Mouse (Mus musculus) C2C12 (cell line): ENCODE data around the gene Tmem209. TPM values are rescaled to one million over a fixed set of nuclear protein-coding genes. Genes with fewer than 3 reads are reported as not detected.

Source experiments
- H3K27me3 ChIP-seq: one replicate; pipeline ENCODE4 v1.6.1; 2011; ENCODE audit not compliant: control insufficient read depth, insufficient read depth, insufficient read length
- H3K36me3 ChIP-seq: one replicate; pipeline ENCODE4 v1.6.1; 2011; ENCODE audit not compliant: control insufficient read depth, insufficient read depth
- H3K4me3 ChIP-seq: one replicate; pipeline ENCODE4 v1.5.1; 2011; ENCODE audit warnings: mild to moderate bottlenecking, control low read depth; ENCODE audit not compliant: poor library complexity, insufficient read depth, severe bottlenecking
- H3K79me2 ChIP-seq: one replicate; pipeline ENCODE4 v1.6.1; 2011; ENCODE audit not compliant: control insufficient read depth, insufficient read depth
- H3K79me3 ChIP-seq: one replicate; pipeline ENCODE4 v1.6.1; 2011; ENCODE audit warnings: low read depth, control low read depth
- H3ac ChIP-seq: one replicate; pipeline ENCODE3; 2011; ENCODE audit warnings: low read depth; ENCODE audit not compliant: control insufficient read depth, insufficient read length
- CEBPB ChIP-seq: IDR thresholded peaks from one replicate; pipeline ENCODE4 v1.6.1; 2011; ENCODE audit warnings: low read depth, mild to moderate bottlenecking, control low read depth, moderate library complexity
- CTCF ChIP-seq: IDR thresholded peaks from one replicate; pipeline ENCODE4 v1.5.1; 2011; ENCODE audit not compliant: control insufficient read depth, insufficient read depth, insufficient read length
- FOSL1 ChIP-seq: IDR thresholded peaks from one replicate; pipeline ENCODE4 v1.8.0; 2011; ENCODE audit warnings: mild to moderate bottlenecking, low read length; ENCODE audit not compliant: poor library complexity, insufficient read depth, severe bottlenecking
- MAX ChIP-seq: IDR thresholded peaks from one replicate; pipeline ENCODE4 v1.6.1; 2011; ENCODE audit warnings: mild to moderate bottlenecking, control low read depth
- MYOD1 ChIP-seq: IDR thresholded peaks from one replicate; pipeline ENCODE4 v1.6.1; 2011; ENCODE audit warnings: low read depth; ENCODE audit not compliant: control insufficient read depth, insufficient read length
- MYOG ChIP-seq: IDR thresholded peaks from one replicate; pipeline ENCODE4 v1.6.1; 2011; ENCODE audit not compliant: control insufficient read depth, insufficient read length; ENCODE audit errors: extremely low read depth
- USF1 ChIP-seq: IDR thresholded peaks from one replicate; pipeline ENCODE4 v1.6.1; 2011; ENCODE audit warnings: low read depth, mild to moderate bottlenecking, control low read depth, moderate library complexity
- polyA plus RNA-seq: library from polyadenylated mRNA; unstranded; fragments of >200 nt; fragmentation: generic; extraction: Trizol; gene quantifications from one replicate; pipeline ENCODE4 v1.2.1, GENCODE M21; 2012; ENCODE audit warnings: missing spikeins

The Tmem209 gene
- polyA plus RNA-seq, 1 experiment: 19.5 TPM

GRCm38 (mm10) chr6:30552628-30553027 is 43.0 kb upstream of the Tmem209 start:
- Histone ChIP-seq H3K79me3 (no peaks in the 10 kb centered on the region), H3K27me3 (no peaks in the 10 kb centered on the region), H3K36me3 (no peaks in the 10 kb centered on the region), H3K79me2 (no peaks in the 10 kb centered on the region), H3ac (no peak overlapping the region), H3K4me3 (no peak overlapping the region)
- no peak for TF ChIP-seq MAX
- TF ChIP-seq MYOG: no peak
- no peak for TF ChIP-seq CEBPB
- no peak for TF ChIP-seq FOSL1
- no peak for TF ChIP-seq USF1
- TF ChIP-seq MYOD1: no peak
- no peak for TF ChIP-seq CTCF

- H3K27me3 ChIP-seq: no peaks in the 10 kb centered on the region
- no peak overlapping the region for H3ac ChIP-seq
- H3K79me3 ChIP-seq: no peaks in the 10 kb centered on the region
- H3K4me3 ChIP-seq: no peak overlapping the region
- no peaks in the 10 kb centered on the region for H3K79me2 ChIP-seq
- TF ChIP-seq MYOD1: no peak
- TF ChIP-seq USF1: no peak
- TF ChIP-seq CTCF: no peak
- TF ChIP-seq FOSL1: no peak
- no peak for TF ChIP-seq CEBPB
- no peak for TF ChIP-seq MYOG
- TF ChIP-seq MAX: no peak
- H3K36me3 ChIP-seq: no peaks in the 10 kb centered on the region
Measured at GRCm38 (mm10) chr6:30551644-30552580, 42.3 kb upstream of the Tmem209 start.

DNA sequence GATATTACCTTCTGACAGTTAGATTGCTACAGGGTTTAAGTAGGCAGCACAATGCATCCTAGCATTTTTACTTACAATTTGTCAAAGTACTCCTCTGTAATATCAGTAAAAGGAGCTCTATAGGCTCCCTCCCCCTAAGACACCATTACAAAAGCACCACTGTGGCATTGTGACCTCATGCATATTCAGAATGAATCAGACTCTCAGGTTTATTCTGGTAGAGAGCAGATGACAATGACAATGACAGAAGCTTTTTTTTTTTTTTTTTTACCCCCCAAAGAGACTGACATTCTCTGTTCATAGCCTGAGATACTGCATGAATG is 41.6 kb upstream of the Tmem209 start:
- TF ChIP-seq MAX (no peak), CEBPB (no peak), MYOG (no peak), FOSL1 (no peak), MYOD1 (no peak), CTCF (no peak), USF1 (no peak)
- Histone ChIP-seq H3K36me3 (no peaks in the 10 kb centered on the region), H3K27me3 (no peaks in the 10 kb centered on the region), H3K79me2 (no peaks in the 10 kb centered on the region), H3K79me3 (no peaks in the 10 kb centered on the region), H3K4me3 (no peak overlapping the region), H3ac (no peak overlapping the region)

- Histone ChIP-seq H3K36me3 (no peaks in the 10 kb centered on the region), H3K79me2 (no peaks in the 10 kb centered on the region), H3ac (no peak overlapping the region), H3K79me3 (no peaks in the 10 kb centered on the region), H3K4me3 (no peak overlapping the region), H3K27me3 (no peaks in the 10 kb centered on the region)
- TF ChIP-seq MAX (no peak), CEBPB (peak; percentile 83)
Measured at GRCm38 (mm10) chr6:30550496-30551192, 41.1 kb upstream of the Tmem209 start.

DNA sequence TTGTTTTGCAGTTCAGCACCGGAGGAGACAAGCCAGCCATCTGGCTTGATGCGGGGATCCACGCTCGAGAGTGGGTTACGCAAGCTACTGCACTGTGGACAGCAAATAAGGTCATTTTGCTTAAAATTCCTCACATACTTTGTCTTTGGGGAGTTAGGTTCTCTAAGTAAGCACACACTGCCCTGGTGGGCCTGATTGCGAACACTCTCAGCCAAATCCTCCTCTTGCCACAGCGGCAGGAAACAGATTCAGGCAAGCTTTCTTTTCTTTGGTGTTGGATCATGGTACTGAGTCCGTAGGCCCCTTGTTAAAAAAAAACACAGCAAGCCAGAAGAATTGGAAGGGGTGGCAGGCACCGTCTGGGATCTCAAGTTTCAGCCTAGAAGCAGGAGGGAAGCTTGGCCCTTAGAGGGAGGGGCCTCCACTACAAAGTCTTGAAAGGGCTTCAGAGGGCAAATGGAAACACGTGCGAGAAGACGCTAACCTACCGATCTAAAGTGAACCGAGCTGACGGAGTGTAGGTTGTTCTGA is 39.7 kb upstream of the Tmem209 start:
- H3K79me3 ChIP-seq: no peaks in the 10 kb centered on the region
- no peak overlapping the region for H3K4me3 ChIP-seq
- no peaks in the 10 kb centered on the region for H3K36me3 ChIP-seq

More for the DNA sequence above, 39.7 kb upstream of the Tmem209 start:
- Histone ChIP-seq H3K27me3 (no peaks in the 10 kb centered on the region), H3K79me2 (no peaks in the 10 kb centered on the region), H3ac (no peak overlapping the region)
- TF ChIP-seq CEBPB (peak; percentile 38), MYOG (no peak)
